Mouse (Mus musculus): ENCODE data around the gene Tenm3. TPM values are rescaled to one million over a fixed set of nuclear protein-coding genes. Genes with fewer than 3 reads are reported as not detected.

The Tenm3 gene
- total and polyA plus RNA-seq, 3 experiments = 0.03 to 0.08 (median 0.07) TPM

- Histone ChIP-seq H3K4me2 (ENCODE audit: insufficient read depth, low read depth, poor library complexity, severe bottlenecking) (no peak overlapping the region), H3K36me3 (replicated peaks in 1 of 2; ENCODE audit: control insufficient read depth in 1 of 2, insufficient read depth in 1 of 2, low read length in 1 of 2) (no peaks in the 10 kb centered on the region), H3K79me2 (replicated peaks; ENCODE audit: control insufficient read depth, extremely low read depth, insufficient read depth, poor library complexity, severe bottlenecking) (no peaks in the 10 kb centered on the region), H3K9ac (ENCODE audit: insufficient read depth, low read depth) (no peak overlapping the region), H3K9me3 (replicated peaks; ENCODE audit: low read length) (peaks cover 46% of the 10 kb centered on the region), H3K27me3 (replicated peaks) (no peaks in the 10 kb centered on the region), H3K27ac (ENCODE audit: insufficient read depth, low read depth) (no peak overlapping the region), H3K4me1 (ENCODE audit: control insufficient read depth in 1 of 2, insufficient read depth in 2 of 2) (no peaks in the 10 kb centered on the region), H3K4me3 (replicated peaks in 1 of 3; ENCODE audit: low read depth in 2 of 3, low read length in 2 of 3, poor library complexity in 1 of 3) (no peak overlapping the region)
- no peak for DNase-seq (ENCODE audit: extremely low read depth)
- in situ Hi-C loops (cut with MboI; ENCODE audit: low pct_ligation_motif_present, low pct_unique_long_range_greater_than_20kb, low sequenced_read_pairs) (no loop called here), dilution Hi-C loops (cut with MboI; ENCODE audit: extremely low pct_ligation_motif_present, extremely low pct_unique_long_range_greater_than_20kb, low sequenced_read_pairs) (no loop called here)
- TF ChIP-seq MYC (IDR thresholded peaks at IDR 0.05; ENCODE audit: low read depth, low read length) = no peak
Measured at GRCm38 (mm10) chr8:48665193-48665592, 178.6 kb downstream of the Tenm3 start.

- in situ Hi-C loops (cut with MboI; ENCODE audit: low pct_ligation_motif_present, low pct_unique_long_range_greater_than_20kb, low sequenced_read_pairs) = no loop called here
- no peak overlapping the region for H3K9ac ChIP-seq (ENCODE audit: insufficient read depth, low read depth)
- H3K79me2 ChIP-seq (replicated peaks; ENCODE audit: control insufficient read depth, extremely low read depth, insufficient read depth, poor library complexity, severe bottlenecking) = no peaks in the 10 kb centered on the region
- H3K4me3 ChIP-seq (replicated peaks in 1 of 3; ENCODE audit: low read depth in 2 of 3, low read length in 2 of 3, poor library complexity in 1 of 3) = no peak overlapping the region
- no peaks in the 10 kb centered on the region for H3K27me3 ChIP-seq (replicated peaks)
- no peak overlapping the region for H3K4me2 ChIP-seq (ENCODE audit: insufficient read depth, low read depth, poor library complexity, severe bottlenecking)
- H3K9me3 ChIP-seq (replicated peaks; ENCODE audit: low read length) = peaks cover 46% of the 10 kb centered on the region
- no peaks in the 10 kb centered on the region for H3K4me1 ChIP-seq (ENCODE audit: control insufficient read depth in 1 of 2, insufficient read depth in 2 of 2)
- H3K27ac ChIP-seq (ENCODE audit: insufficient read depth, low read depth) = no peak overlapping the region
- no peaks in the 10 kb centered on the region for H3K36me3 ChIP-seq (replicated peaks in 1 of 2; ENCODE audit: control insufficient read depth in 1 of 2, insufficient read depth in 1 of 2, low read length in 1 of 2)
- DNase-seq (ENCODE audit: extremely low read depth) = no peak
- TF ChIP-seq RCOR1 (conservative IDR thresholded peaks at IDR 0.05; ENCODE audit: low read depth, low read length) (no peak), TCF12 (IDR thresholded peaks at IDR 0.05; ENCODE audit: low read depth, low read length) (no peak), ZKSCAN1 (IDR thresholded peaks at IDR 0.05; ENCODE audit: borderline replicate concordance, low read depth, low read length) (no peak), MAZ (IDR thresholded peaks at IDR 0.05; ENCODE audit: low read depth, low read length) (no peak)
- dilution Hi-C loops (cut with MboI; ENCODE audit: extremely low pct_ligation_motif_present, extremely low pct_unique_long_range_greater_than_20kb, low sequenced_read_pairs) = no loop called here
Measured at GRCm38 (mm10) chr8:48659226-48659625, 184.5 kb downstream of the Tenm3 start.

- Histone ChIP-seq H3K4me1 (ENCODE audit: control insufficient read depth in 1 of 2, insufficient read depth in 2 of 2) (no peaks in the 10 kb centered on the region), H3K79me2 (replicated peaks; ENCODE audit: control insufficient read depth, extremely low read depth, insufficient read depth, poor library complexity, severe bottlenecking) (no peaks in the 10 kb centered on the region), H3K27ac (ENCODE audit: insufficient read depth, low read depth) (no peak overlapping the region), H3K36me3 (replicated peaks in 1 of 2; ENCODE audit: control insufficient read depth in 1 of 2, insufficient read depth in 1 of 2, low read length in 1 of 2) (no peaks in the 10 kb centered on the region), H3K27me3 (replicated peaks) (no peaks in the 10 kb centered on the region), H3K4me2 (ENCODE audit: insufficient read depth, low read depth, poor library complexity, severe bottlenecking) (no peak overlapping the region), H3K9me3 (replicated peaks; ENCODE audit: low read length) (peaks cover 65% of the 10 kb centered on the region), H3K9ac (ENCODE audit: insufficient read depth, low read depth) (no peak overlapping the region), H3K4me3 (replicated peaks in 1 of 3; ENCODE audit: low read depth in 2 of 3, low read length in 2 of 3, poor library complexity in 1 of 3) (no peak overlapping the region)
- in situ Hi-C loops (cut with MboI; ENCODE audit: low pct_ligation_motif_present, low pct_unique_long_range_greater_than_20kb, low sequenced_read_pairs) = no loop called here
- no peak for TF ChIP-seq UBTF (IDR thresholded peaks at IDR 0.05; ENCODE audit: low read depth, low read length)
- TF ChIP-seq ZMIZ1 (IDR thresholded peaks at IDR 0.05; ENCODE audit: low read depth, low read length) = no peak
- no peak for TF ChIP-seq KAT2A (IDR thresholded peaks at IDR 0.05; ENCODE audit: insufficient replicate concordance, low read length)
- no peak for TF ChIP-seq IRF4 (IDR thresholded peaks at IDR 0.05; ENCODE audit: low read depth, low read length)
- TF ChIP-seq RAD21 (IDR thresholded peaks at IDR 0.05; ENCODE audit: low read depth, low read length) = no peak
- TF ChIP-seq MAZ (IDR thresholded peaks at IDR 0.05; ENCODE audit: low read depth, low read length) = no peak
- TF ChIP-seq JUN (IDR thresholded peaks at IDR 0.05; ENCODE audit: insufficient read depth, low read depth, low read length) = no peak
- TF ChIP-seq HCFC1 (IDR thresholded peaks at IDR 0.05; ENCODE audit: low read depth, low read length) = no peak
- no peak for TF ChIP-seq MEF2A (IDR thresholded peaks at IDR 0.05; ENCODE audit: borderline replicate concordance, low read depth, low read length)
- TF ChIP-seq PAX5 (IDR thresholded peaks at IDR 0.05; ENCODE audit: low read length) = no peak
- TF ChIP-seq RCOR1 (conservative IDR thresholded peaks at IDR 0.05; ENCODE audit: low read depth, low read length) = no peak
- no peak for TF ChIP-seq SIN3A (IDR thresholded peaks at IDR 0.05; ENCODE audit: low read length)
- TF ChIP-seq MYC (IDR thresholded peaks at IDR 0.05; ENCODE audit: low read depth, low read length) = no peak
- no peak for TF ChIP-seq TBP (conservative IDR thresholded peaks at IDR 0.05; ENCODE audit: low read depth, low read length)
- TF ChIP-seq ETS1 (conservative IDR thresholded peaks at IDR 0.05; ENCODE audit: low read depth, low read length) = no peak
- TF ChIP-seq BHLHE40 (IDR thresholded peaks at IDR 0.05; ENCODE audit: low read depth, low read length) = no peak
- no peak for TF ChIP-seq ELF1 (IDR thresholded peaks at IDR 0.05; ENCODE audit: low read depth, low read length)
- no peak for TF ChIP-seq USF2 (conservative IDR thresholded peaks at IDR 0.05; ENCODE audit: low read depth, low read length)
- no peak for DNase-seq (ENCODE audit: extremely low read depth)
- dilution Hi-C loops (cut with MboI; ENCODE audit: extremely low pct_ligation_motif_present, extremely low pct_unique_long_range_greater_than_20kb, low sequenced_read_pairs) = no loop called here
Measured at GRCm38 (mm10) chr8:48655381-48656043, 188.2 kb downstream of the Tenm3 start.

Measured in CH12.LX (cell line).